Mouse (Mus musculus): ENCODE measurements around the gene Pfkp. TPM values are rescaled to one million over a fixed set of nuclear protein-coding genes. Genes with fewer than 3 reads are reported as not detected.

The Pfkp gene
- 15.2 and 36.9 TPM in 2 replicates for polyA plus RNA-seq (2012; ENCODE audit: insufficient read depth, low replicate concordance)

DNA sequence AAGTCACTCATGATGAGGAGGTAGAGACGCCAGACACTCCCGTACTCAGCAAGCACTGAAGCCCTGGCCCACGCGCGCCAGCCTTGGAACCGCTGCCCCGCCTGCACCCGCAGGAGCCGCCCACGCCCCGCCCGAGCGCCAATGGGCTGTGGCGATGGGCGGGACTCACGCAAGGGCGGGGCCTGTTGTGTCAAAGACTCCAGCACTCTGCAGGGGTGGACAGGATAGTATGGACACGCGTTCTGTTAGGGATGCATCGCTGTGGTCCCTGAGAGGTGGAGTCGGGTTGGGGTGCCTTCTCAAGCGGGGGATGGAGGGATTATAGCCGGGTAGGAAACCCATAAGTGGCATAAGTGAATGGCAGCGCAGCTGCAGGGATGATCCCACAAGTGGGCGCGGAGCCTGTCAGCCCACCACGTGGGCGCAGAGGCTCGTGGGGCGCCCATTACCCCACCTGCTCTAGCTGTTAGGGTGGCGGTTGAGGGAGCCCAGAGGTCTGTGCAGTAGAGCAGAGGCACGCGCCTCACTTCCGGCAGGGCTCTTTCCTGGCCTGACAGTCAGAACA is at the start of gene Pfkp:
Gene Pfkp (minus strand): TSS at position 109 of the 565 bp plus-strand sequence.
- peak within 1 kb of the TSS; percentile 97 for H3K4me3 ChIP-seq (replicated peaks)
- TF ChIP-seq FLI1 (IDR thresholded peaks at IDR 0.05; ENCODE audit: low read length) (no peak), GATA1 (IDR thresholded peaks at IDR 0.05; ENCODE audit: borderline replicate concordance, low read length) (no peak)
- peaks cover 8% of the 10 kb centered on the region for H3K36me3 ChIP-seq (replicated peaks; ENCODE audit: low read length)

DNA sequence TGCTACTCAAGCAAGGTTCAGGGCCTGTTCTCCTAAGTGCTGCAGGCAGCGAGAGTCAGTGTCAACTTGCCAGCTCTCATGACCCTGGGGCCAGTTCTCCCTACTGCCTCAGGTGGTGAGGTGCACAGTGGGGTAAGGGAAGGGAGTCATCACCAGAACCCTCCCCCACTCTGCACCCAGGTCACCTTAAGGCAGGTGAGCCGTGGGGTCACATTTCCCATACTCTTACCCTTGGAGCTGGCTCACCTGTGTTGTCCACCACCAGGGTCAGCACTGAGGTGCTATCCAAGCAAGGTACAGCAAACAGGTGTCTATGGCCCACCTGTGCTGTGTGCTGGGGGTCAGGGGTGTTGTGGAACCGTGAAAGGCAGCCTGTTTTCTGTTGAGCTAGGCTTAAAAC is 42.0 kb upstream of the Pfkp start:
- Histone ChIP-seq H3K36me3 (replicated peaks; ENCODE audit: low read length) (no peaks in the 10 kb centered on the region), H3K27me3 (replicated peaks) (peaks cover 6% of the 10 kb centered on the region), H3K4me3 (replicated peaks) (no peak overlapping the region), H3K9me3 (no peaks in the 10 kb centered on the region), H3K4me1 (peaks cover 29% of the 10 kb centered on the region)
- TF ChIP-seq FLI1 (IDR thresholded peaks at IDR 0.05; ENCODE audit: low read length) (no peak), GATA1 (IDR thresholded peaks at IDR 0.05; ENCODE audit: borderline replicate concordance, low read length) (no peak)

More for the DNA sequence above, at the start of gene Pfkp:
- no peaks in the 10 kb centered on the region for H3K9me3 ChIP-seq
- peaks cover 61% of the 10 kb centered on the region for H3K4me1 ChIP-seq
- no peaks in the 10 kb centered on the region for H3K27me3 ChIP-seq (replicated peaks)

DNA sequence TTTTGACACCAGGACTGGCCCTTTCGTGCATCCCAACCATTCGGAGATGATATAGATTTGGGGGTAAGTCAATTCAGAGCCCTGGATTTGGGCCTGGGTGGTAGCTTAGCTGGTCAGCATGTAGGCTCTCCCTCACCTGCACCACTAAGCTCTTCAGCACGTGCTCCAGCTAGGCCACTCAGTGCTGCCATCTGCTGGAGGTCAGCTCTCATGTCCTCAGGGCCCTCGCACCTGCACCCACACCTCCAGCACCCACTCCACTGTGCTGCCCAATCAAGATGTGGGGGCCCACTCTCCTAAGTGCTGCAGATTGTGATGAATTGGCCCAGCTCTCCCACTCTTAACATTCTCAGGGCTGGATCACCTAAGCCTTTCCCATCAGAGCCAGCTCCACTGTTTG is 41.4 kb upstream of the Pfkp start:
- Histone ChIP-seq H3K36me3 (replicated peaks; ENCODE audit: low read length) (no peaks in the 10 kb centered on the region), H3K27me3 (replicated peaks) (peaks cover 6% of the 10 kb centered on the region), H3K9me3 (no peaks in the 10 kb centered on the region), H3K4me3 (replicated peaks) (no peak overlapping the region), H3K4me1 (peaks cover 29% of the 10 kb centered on the region)
- TF ChIP-seq GATA1 (IDR thresholded peaks at IDR 0.05; ENCODE audit: borderline replicate concordance, low read length) (no peak), FLI1 (IDR thresholded peaks at IDR 0.05; ENCODE audit: low read length) (no peak)

DNA sequence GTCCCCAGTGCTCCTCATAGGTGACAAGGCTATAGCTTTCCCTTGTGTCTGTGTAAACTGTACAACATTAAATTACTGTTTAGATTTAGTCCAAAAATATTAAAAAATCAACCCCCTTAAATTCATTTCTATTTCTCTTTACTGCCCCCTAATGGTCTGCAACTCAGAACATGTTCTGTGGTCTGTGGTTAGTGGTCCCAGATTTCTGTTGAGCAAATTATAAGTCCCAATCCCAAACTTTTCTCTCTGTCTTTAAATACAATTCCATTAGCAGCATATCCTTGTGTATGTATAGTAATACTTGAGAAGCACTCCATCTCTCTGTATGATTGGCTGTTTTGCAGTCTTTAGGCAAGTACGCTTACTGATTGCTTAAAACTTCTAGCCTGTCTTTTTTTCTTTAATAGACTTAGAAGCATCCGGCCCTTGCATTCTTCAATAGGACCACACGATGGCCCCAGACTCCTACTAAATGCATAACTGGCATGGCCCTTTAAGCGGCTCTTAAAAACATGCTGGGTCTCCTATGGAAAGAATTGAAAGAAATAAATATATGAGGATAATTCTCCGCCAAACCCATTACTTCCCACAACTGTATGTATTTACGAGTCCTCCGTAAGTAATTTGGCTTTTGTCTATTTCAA is 40.3 kb upstream of the Pfkp start:
- H3K27me3 ChIP-seq (replicated peaks) = peaks cover 6% of the 10 kb centered on the region

DNA sequence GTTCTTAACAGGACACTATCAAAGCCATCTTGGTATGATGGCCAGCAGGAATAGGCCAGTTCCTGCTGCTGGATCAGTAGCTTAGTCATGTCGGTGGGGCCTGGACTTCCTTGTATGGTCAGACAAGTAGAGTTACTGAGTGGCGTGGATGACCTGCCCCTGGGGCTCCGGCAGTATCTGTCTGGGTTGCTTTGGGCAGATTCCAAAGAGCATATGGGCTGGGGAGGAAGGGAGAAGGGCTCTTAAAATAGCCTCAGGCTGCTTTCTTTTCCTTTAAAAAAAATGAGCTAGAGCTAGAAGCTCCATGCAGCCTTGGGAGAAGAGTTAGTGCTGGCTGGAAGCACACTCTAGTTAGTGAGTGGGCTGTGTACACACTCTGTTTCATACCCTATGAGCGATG is 18.3 kb upstream of the Pfkp start:
- Histone ChIP-seq H3K9me3 (no peaks in the 10 kb centered on the region), H3K36me3 (replicated peaks; ENCODE audit: low read length) (no peaks in the 10 kb centered on the region), H3K27me3 (replicated peaks) (no peaks in the 10 kb centered on the region), H3K4me3 (replicated peaks) (peak overlapping the region; percentile 59), H3K4me1 (peaks cover 34% of the 10 kb centered on the region)
- TF ChIP-seq GATA1 (IDR thresholded peaks at IDR 0.05; ENCODE audit: borderline replicate concordance, low read length) (no peak), FLI1 (IDR thresholded peaks at IDR 0.05; ENCODE audit: low read length) (no peak)

More for the DNA sequence above, 40.3 kb upstream of the Pfkp start:
- no peak for TF ChIP-seq FLI1 (IDR thresholded peaks at IDR 0.05; ENCODE audit: low read length)
- H3K36me3 ChIP-seq (replicated peaks; ENCODE audit: low read length) = no peaks in the 10 kb centered on the region
- H3K9me3 ChIP-seq = no peaks in the 10 kb centered on the region
- H3K4me3 ChIP-seq (replicated peaks) = no peak overlapping the region
- H3K4me1 ChIP-seq = peaks cover 29% of the 10 kb centered on the region

DNA sequence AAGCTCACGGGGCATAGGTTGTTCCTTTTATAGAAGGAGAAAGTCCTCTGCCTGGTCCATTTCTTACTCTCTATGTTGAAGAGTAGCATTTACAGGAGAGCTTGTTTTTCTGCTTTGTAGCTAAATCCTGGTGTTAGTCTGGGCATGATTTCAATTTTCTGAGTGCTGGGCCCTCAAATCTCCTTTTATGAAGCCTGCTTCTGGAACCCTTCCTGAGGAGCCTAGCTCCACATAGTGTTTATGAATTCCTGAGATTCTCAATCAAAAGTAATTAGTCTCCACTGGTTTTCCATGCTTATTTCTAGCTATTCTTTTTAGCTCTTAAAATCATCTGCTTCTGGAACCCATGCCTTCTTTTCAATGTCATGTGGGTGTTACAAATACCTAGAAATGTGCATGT is 16.9 kb upstream of the Pfkp start:
- H3K4me1 ChIP-seq = peaks cover 39% of the 10 kb centered on the region

DNA sequence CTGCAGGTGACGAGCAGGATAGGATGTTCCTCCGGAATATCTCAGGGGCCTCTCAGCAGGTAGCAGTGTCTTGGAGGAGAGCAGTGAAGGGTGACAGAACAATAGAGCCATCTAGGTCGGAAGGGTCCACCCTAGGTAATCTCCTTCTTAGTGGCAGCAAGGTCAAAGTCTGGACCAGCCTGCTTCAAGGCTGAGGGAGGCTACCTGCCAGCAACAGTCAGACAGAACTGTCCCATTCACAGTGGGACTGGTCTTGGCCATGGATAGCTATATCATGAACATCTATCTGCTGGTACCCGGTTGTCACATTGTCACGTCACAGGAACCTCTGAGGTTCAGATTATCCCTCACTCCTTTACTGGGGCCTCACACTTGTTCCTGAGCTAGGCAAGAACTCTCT is 15.6 kb upstream of the Pfkp start:
- peaks cover 2% of the 10 kb centered on the region for H3K27me3 ChIP-seq (replicated peaks)
- H3K4me3 ChIP-seq (replicated peaks) = no peak overlapping the region
- H3K9me3 ChIP-seq = no peaks in the 10 kb centered on the region
- TF ChIP-seq GATA1 (IDR thresholded peaks at IDR 0.05; ENCODE audit: borderline replicate concordance, low read length) (no peak), FLI1 (IDR thresholded peaks at IDR 0.05; ENCODE audit: low read length) (no peak)
- no peaks in the 10 kb centered on the region for H3K36me3 ChIP-seq (replicated peaks; ENCODE audit: low read length)
- H3K4me1 ChIP-seq = peaks cover 43% of the 10 kb centered on the region

More for the DNA sequence above, 16.9 kb upstream of the Pfkp start:
- no peaks in the 10 kb centered on the region for H3K27me3 ChIP-seq (replicated peaks)
- no peaks in the 10 kb centered on the region for H3K36me3 ChIP-seq (replicated peaks; ENCODE audit: low read length)
- TF ChIP-seq FLI1 (IDR thresholded peaks at IDR 0.05; ENCODE audit: low read length) = no peak
- TF ChIP-seq GATA1 (IDR thresholded peaks at IDR 0.05; ENCODE audit: borderline replicate concordance, low read length) = no peak
- H3K4me3 ChIP-seq (replicated peaks) = no peak overlapping the region
- no peaks in the 10 kb centered on the region for H3K9me3 ChIP-seq

DNA sequence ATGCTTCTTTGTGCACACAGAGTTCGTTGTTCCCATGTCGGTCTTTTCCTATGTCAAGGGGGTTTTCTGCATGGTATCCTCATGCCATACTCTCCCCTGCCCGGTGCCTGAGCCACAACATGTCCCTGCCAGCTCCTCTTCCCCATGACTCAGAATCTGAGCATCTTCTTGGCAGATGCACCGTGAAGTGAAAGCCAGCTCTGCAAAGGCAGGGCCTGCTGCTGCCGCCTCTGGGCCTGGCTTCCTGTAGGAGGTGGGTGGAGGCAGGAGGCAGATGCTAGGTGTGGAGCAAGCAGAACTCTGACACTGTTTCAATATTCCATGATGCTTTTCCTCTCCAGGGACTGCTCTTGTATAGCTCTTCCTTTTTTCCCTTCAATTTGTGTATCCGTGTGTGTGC is 10.7 kb upstream of the Pfkp start:
- TF ChIP-seq GATA1 (IDR thresholded peaks at IDR 0.05; ENCODE audit: borderline replicate concordance, low read length) = no peak
- no peak for TF ChIP-seq FLI1 (IDR thresholded peaks at IDR 0.05; ENCODE audit: low read length)

DNA sequence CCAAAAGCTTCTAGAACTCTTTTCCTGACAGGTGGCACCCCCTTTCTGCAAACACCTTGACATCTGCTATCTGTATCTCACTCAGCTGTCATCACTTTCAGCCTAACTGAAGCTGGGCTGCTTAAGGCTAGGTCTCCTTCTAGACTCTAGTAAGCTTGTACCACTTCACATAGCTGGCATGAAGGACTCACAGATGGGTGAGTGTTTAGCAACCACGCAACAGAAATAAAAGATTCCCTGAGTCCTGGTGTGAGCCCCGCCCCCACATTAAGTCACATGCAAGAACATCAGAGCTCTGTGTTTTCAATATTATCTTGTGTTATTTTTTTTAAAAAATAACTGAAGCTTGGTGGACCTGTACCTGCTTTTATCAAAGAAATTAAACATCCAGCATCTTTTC is 8.7 kb upstream of the Pfkp start:
- Histone ChIP-seq H3K27me3 (replicated peaks) (peaks cover 3% of the 10 kb centered on the region), H3K9me3 (no peaks in the 10 kb centered on the region)
- TF ChIP-seq GATA1 (IDR thresholded peaks at IDR 0.05; ENCODE audit: borderline replicate concordance, low read length) = no peak
- no peak for TF ChIP-seq FLI1 (IDR thresholded peaks at IDR 0.05; ENCODE audit: low read length)

More for the DNA sequence above, 10.7 kb upstream of the Pfkp start:
- peaks cover 3% of the 10 kb centered on the region for H3K27me3 ChIP-seq (replicated peaks)
- no peaks in the 10 kb centered on the region for H3K9me3 ChIP-seq
- peaks cover 24% of the 10 kb centered on the region for H3K4me1 ChIP-seq
- no peak overlapping the region for H3K4me3 ChIP-seq (replicated peaks)
- no peaks in the 10 kb centered on the region for H3K36me3 ChIP-seq (replicated peaks; ENCODE audit: low read length)

DNA sequence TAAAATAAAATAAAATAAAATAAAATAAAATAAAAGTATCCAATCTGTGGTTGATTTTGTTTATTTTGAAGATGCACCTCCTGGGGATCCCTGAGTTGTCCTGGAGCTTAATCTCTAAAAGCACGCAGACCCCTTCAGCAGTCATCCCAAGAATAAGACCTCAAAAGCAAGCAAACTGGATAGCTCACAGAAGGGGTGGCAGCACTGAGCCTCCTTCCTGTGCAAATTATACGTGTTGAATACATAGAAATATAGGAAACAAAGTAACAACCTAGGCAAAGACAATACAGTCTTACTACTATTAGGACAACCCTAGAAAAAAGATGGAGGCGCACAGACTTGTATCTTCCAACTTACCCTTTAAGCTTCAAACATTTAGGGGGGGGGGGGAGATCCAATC is 965 bp upstream of the Pfkp start:
- Histone ChIP-seq H3K27me3 (replicated peaks) (no peaks in the 10 kb centered on the region), H3K9me3 (no peaks in the 10 kb centered on the region), H3K4me3 (replicated peaks) (no peak overlapping the region), H3K4me1 (peaks cover 53% of the 10 kb centered on the region), H3K36me3 (replicated peaks; ENCODE audit: low read length) (peaks cover 4% of the 10 kb centered on the region)
- no peak for TF ChIP-seq GATA1 (IDR thresholded peaks at IDR 0.05; ENCODE audit: borderline replicate concordance, low read length)
- TF ChIP-seq FLI1 (IDR thresholded peaks at IDR 0.05; ENCODE audit: low read length) = no peak

More for the DNA sequence above, 8.7 kb upstream of the Pfkp start:
- peaks cover 24% of the 10 kb centered on the region for H3K4me1 ChIP-seq
- H3K4me3 ChIP-seq (replicated peaks) = no peak overlapping the region
- no peaks in the 10 kb centered on the region for H3K36me3 ChIP-seq (replicated peaks; ENCODE audit: low read length)

All from megakaryocyte, embryonic 14.5 days (primary cell).